Mouse (Mus musculus): ENCODE measurements around the gene Fstl3.
"Not testable (repeated sequence)": the region's sequence is repeated elsewhere in the genome, so short reads cannot be mapped to it uniquely, and the experiment has no call there.

The Fstl3 gene

DNA sequence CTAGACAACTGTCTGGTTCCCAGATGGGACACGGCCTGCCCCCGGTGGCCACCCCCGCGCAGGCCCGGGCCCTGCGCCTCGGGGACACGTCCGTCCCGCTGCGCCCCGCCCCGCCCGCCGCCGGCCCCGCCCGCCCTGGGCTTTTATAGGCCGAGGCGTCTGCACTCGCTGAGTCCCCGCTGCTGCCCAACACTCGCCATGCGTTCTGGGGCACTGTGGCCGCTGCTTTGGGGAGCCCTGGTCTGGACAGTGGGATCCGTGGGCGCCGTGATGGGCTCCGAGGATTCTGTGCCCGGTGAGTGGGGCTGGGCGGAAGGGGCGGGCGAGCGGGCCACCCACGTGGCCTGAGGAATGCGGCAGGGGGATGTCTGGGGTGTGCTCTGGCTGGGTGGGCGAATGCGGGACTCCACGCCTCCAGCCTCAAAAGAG, at the start of gene Fstl3:
Gene Fstl3 (plus strand): TSS at position 170 of the 429 bp plus-strand sequence.
- no peak for DNase-seq (ENCODE audit: low read depth, low spot score)

- no peak for DNase-seq (ENCODE audit: low read depth, low spot score)
These were observed 48.5 kb upstream of the Fstl3 start for GRCm38 (mm10) chr10:79728323-79729249.

- DNase-seq (ENCODE audit: low read depth, low spot score): no peak
These were observed 47.6 kb upstream of the Fstl3 start for GRCm38 (mm10) chr10:79729357-79729965.

DNA sequence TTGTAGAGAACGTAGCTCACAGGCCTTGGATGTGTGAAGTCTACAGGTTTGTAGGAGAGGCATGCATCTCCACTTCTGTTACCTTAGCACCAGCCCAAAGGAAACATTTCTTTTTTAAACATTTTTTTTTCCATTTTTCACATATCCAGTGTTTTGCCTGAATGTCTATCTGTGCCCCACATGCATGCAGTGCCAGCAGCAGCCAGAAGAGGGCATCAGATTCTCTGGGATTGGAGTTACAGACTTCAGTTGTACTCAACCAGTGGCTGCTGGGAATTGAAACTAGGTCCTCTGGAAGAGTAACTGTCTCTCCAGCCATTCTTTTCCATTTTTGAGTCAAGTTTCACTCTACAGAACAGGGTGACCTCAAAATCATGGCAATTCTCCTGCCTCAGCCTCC, 44.6 kb upstream of the Fstl3 start:
- DNase-seq (ENCODE audit: low read depth, low spot score): peak; percentile 64

DNA sequence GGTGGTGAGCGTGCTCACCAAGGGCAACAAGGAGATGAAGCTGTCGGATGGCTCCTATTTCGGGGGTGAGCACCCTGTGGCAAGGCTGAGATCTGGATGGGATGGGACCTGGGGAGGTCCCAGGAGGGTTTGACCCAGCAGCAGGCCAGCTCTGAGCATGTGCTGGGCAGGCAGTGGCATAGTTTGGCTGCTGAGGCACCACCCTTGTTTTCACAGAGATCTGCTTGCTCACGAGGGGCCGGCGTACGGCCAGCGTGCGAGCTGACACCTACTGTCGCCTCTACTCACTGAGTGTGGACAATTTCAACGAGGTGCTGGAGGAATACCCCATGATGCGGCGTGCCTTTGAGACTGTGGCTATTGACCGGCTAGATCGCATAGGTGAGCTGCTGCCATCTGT, 43.2 kb upstream of the Fstl3 start:
- no peak for DNase-seq (ENCODE audit: low read depth, low spot score)

DNA sequence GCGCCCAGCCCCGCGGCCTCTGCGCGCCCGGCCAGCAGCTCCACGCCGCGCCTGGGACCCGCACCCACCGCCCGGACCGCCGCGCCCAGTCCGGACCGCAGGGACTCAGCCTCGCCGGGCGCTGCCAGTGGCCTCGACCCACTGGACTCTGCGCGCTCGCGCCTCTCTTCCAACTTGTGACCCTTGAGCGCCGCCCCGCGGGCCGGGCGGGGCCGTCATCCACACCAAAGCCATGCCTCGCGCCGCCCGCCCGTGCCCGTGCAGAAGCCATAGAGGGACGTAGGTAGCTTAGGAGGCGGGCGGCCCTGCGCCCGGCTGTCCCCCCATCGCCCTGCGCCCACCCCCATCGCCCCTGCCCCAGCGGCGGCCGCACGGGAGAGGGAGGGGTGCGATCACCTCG, 41.7 kb upstream of the Fstl3 start:
- no peak for DNase-seq (ENCODE audit: low read depth, low spot score)

GRCm38 (mm10) chr10:79736706-79737105, 40.4 kb upstream of the Fstl3 start:
- no peak for DNase-seq (ENCODE audit: low read depth, low spot score)

- no peak for DNase-seq (ENCODE audit: low read depth, low spot score)
These were observed 38.8 kb upstream of the Fstl3 start for GRCm38 (mm10) chr10:79738259-79738658.

DNA sequence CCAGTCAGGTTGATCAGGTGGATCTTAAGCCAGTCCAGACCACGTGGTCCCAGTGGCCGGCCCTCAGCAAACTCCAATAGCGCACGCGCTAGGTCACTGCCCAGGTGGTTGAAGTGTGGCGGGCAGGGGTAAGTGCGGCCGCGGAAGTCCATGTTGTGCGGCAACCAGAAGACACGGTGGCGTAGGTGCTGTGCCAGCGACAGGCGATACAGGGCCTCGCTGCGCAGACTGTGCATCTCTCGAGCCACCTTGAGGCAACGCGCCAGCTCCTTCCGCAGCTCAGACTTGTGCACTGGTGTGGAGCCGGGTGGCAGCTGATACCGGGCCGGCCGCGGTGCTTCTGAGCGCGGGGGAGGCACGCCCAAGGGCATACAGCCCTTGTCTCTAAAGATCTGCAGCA, 37.8 kb upstream of the Fstl3 start:
- peak; percentile 56 for DNase-seq (ENCODE audit: low read depth, low spot score)

DNA sequence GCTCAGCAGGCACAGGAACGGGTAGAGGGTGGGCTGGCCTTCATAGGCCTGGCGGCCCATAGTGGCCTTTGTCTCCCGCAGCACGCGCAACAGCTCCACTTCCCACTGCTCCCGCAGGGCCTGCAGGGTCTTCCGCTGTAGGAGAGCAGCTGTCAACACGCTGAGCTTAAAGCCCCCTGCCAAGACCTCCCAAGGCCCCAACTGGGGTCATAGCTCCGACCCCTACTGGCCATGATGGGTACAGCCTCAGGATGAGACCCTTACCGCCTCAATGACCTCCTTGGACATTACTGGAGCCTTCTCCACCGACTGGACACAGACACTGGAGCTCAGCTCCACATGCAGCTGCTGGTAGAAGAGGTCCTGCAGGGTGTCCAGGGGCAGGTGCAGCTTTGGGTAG, 36.2 kb upstream of the Fstl3 start:
- DNase-seq (ENCODE audit: low read depth, low spot score): no peak

GRCm38 (mm10) chr10:79743161-79743560, 33.9 kb upstream of the Fstl3 start:
- DNase-seq (ENCODE audit: low read depth, low spot score): no peak

DNA sequence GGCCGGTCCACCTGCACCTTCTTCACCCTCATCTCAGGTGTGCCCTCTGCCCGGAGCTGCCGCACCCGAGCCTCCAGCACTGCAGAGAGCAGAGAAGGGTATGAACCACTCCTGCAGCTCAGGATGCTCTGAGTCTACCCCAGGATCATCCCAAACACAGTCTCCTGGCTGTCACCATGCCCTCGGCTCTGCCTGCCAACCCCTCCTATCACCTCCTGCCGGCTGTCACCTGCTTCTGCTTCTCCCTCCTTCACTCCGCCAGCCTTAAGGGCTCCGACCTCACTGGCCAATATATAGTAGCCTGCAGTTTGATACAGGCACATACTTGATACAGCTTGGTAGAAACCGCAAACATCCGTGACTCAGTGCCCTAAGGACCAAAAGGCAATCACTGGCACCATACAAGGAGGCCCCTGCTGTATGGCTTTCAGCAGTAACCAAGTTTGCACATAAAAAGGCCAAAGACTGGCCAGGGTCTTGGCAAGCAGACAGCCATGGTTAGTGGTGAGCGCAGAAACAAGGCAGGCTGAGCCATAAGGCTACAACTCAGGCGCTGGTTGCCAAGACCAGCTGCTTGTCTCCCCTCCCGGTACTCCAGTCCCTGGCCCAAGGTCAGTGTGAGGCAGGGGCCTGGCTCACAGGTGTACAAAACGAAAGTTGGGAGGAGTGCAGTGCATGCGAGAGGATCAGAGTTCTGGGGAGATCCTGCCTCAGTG, 33.3 kb upstream of the Fstl3 start:
- no peak for DNase-seq (ENCODE audit: low read depth, low spot score)

DNA sequence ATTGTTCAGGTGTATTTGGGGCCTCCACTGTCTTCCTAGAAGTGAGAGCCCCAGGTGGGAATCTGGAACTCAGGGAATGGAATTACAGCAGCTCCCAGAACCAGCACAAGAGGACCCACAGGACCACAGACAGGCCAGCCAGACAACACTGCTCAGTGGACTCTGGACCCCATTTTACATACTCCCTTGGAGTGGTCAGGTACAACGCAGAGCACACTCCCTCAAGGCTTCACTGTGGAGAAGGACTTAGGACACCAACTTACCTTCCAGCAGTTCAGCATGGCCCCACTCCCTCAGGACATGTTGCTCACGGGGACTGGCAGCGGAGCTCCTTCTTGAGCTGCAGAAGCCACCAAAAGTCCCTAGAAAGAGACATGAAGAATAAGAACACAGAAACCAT, 31.7 kb upstream of the Fstl3 start:
- DNase-seq (ENCODE audit: low read depth, low spot score): no peak

GRCm38 (mm10) chr10:79745898-79746773, 30.9 kb upstream of the Fstl3 start, which contains the start of gene Polrmt:
Gene Polrmt (minus strand): TSS chr10:79746581.
- peak; percentile 99 for DNase-seq (ENCODE audit: low read depth, low spot score)

DNA sequence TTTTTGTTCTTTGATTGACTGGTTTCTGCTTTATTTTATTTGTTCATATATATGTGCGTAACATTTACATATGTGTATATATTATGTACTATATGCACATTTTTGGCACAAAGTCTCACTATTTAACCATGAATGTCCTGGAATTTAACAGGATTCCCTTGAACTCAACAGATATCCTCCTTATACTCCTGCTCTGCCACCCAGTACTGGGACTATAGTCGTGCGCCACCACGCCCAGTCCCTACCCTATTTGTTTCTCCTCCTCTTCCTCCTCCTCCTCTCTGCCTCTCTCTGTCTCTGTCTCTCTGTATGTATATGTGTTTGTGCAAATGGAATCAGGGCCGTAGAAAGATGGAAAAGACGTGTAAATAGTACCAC, 30.3 kb upstream of the Fstl3 start:
- DNase-seq (ENCODE audit: low read depth, low spot score): no peak

DNA sequence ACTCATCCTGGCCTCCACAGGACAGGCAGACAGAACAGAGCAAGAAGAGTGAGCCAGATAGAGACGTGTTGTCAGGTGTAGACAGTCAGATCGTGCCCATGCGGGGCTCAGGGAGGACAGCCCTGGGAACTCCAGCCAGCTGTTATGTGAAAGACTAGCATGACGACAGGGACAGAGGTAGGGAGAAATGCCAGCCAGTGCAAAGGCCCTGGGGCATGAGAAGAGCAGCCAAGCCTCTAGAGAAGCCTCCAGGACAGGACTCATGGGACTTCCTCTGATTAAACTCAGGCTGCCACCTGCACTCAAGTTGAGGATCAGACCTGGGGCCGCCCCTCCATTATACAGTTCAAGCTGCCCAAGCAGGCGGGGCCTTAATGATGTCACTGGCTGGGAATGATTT, 28.6 kb upstream of the Fstl3 start:
- DNase-seq (ENCODE audit: low read depth, low spot score): no peak

GRCm38 (mm10) chr10:79754856-79755516, 22.1 kb upstream of the Fstl3 start, which contains the start of gene Fgf22:
Gene Fgf22 (plus strand): TSS chr10:79755076.
- DNase-seq (ENCODE audit: low read depth, low spot score): peak; percentile 76

DNA sequence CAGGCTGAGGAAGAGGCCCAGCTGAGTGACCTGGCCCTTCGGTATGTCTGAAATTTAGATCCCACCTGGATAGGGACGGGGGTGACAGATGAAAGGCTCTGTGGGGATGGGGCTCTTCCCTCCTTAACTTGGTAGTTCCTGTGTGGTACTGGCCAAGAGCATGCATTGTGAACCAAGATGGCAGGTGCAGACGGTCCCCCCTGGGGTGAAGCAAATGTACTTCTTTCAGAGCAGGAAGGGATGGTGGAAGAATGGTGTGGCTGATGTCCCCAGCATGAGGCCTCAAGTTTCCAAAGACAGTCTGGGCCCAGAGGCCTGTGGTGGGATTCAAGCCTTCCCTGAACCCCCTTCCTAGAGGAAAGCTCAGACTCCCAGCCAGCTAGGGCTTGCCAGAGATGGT, 21.2 kb upstream of the Fstl3 start:
- DNase-seq (ENCODE audit: low read depth, low spot score): no peak

DNA sequence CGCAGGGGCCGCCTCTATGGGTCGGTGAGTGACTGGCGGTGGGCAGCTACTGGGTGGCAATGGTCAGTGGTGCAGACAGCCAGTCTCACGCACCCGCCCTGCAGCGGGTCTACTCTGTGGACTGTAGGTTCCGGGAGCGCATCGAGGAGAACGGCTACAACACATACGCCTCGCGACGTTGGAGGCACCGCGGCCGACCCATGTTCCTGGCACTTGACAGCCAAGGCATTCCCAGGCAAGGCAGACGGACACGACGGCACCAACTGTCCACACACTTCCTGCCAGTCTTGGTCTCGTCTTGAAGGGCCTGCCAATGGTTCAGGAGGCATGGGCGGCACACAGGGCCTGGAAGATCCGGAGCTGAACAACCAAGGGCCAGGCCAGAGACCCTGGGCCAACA, 20.4 kb upstream of the Fstl3 start:
- DNase-seq (ENCODE audit: low read depth, low spot score): no peak

- DNase-seq (ENCODE audit: low read depth, low spot score): not testable (repeated sequence)
These were observed 17.4 kb upstream of the Fstl3 start for GRCm38 (mm10) chr10:79759675-79760074.
